Mouse (Mus musculus) limb, embryonic 10.5 days (tissue): ENCODE measurements around the gene Rad51b. TPM values are rescaled to one million over a fixed set of nuclear protein-coding genes. Genes with fewer than 3 reads are reported as not detected.

Experiments
- DNase-seq: peaks from one replicate; pipeline ENCODE4 v3.0.0-alpha.2; 2017; ENCODE audit warnings: low spot score
- H3K27ac ChIP-seq: fragments of 300-500 bp; sonication (generic); 2 replicates; pipeline ENCODE4 v1.5.1; 2016; ENCODE audit warnings: mild to moderate bottlenecking
- H3K27me3 ChIP-seq: fragments of 300-500 bp; sonication (generic); 2 replicates; pipeline ENCODE4 v1.6.1; 2016; ENCODE audit warnings: low read depth, mild to moderate bottlenecking; ENCODE audit not compliant: poor library complexity, severe bottlenecking
- H3K36me3 ChIP-seq: fragments of 300-500 bp; sonication (generic); 2 replicates; pipeline ENCODE4 v1.6.1; 2016; ENCODE audit warnings: mild to moderate bottlenecking, moderate library complexity
- H3K4me1 ChIP-seq: fragments of 300-500 bp; sonication (generic); 2 replicates; pipeline ENCODE4 v1.6.1; 2016
- H3K4me3 ChIP-seq: fragments of 300-500 bp; sonication (generic); 2 replicates; pipeline ENCODE4 v1.5.1; 2016; ENCODE audit warnings: mild to moderate bottlenecking, moderate library complexity
- H3K9me3 ChIP-seq: fragments of 300-500 bp; sonication (generic); replicated peaks from 2 replicates; pipeline ENCODE4 v1.6.1; 2016; ENCODE audit warnings: mild to moderate bottlenecking
- WGBS: fragments of 180-500 bp; shearing (Covaris S2); methylation state at CpG from one replicate; pipeline ENCODE4 v1.1.7; 2016; 5-methylcytosine and 5-hydroxymethylcytosine counted together
- polyA plus RNA-seq: library from polyadenylated mRNA; unstranded; fragments of >200 nt; fragmentation: Nextera tagmentation; extraction: Ambion mirVana; gene quantifications from 2 replicates; pipeline ENCODE4 v1.2.1, GENCODE M21; 2016

The Rad51b gene
- polyA plus RNA-seq, 1 experiment from 2014 or later, result 7.4 TPM

GRCm38 (mm10) chr12:79493481-79493880, 196.4 kb downstream of the Rad51b start:
- Histone ChIP-seq H3K36me3 (no peaks in the 10 kb centered on the region), H3K4me3 (no peak overlapping the region), H3K27me3 (no peaks in the 10 kb centered on the region), H3K9me3 (no peaks in the 10 kb centered on the region), H3K27ac (no peak overlapping the region), H3K4me1 (peaks cover 4% of the 10 kb centered on the region; the same call in 1 of the 2 replicates)
- WGBS, result 85% methylated on average over 2 of the region's 2 CpGs
- DNase-seq, result no peak

GRCm38 (mm10) chr12:79498326-79498725, 201.2 kb downstream of the Rad51b start:
- 89% methylated on average over 1 of the region's 1 CpGs for WGBS
- H3K27me3 ChIP-seq, result no peaks in the 10 kb centered on the region
- H3K36me3 ChIP-seq, result no peaks in the 10 kb centered on the region
- H3K4me1 ChIP-seq, result no peaks in the 10 kb centered on the region
- no peaks in the 10 kb centered on the region for H3K9me3 ChIP-seq
- DNase-seq, result no peak
- no peak overlapping the region for H3K27ac ChIP-seq
- H3K4me3 ChIP-seq, result no peak overlapping the region

GRCm38 (mm10) chr12:79499809-79500208, 202.7 kb downstream of the Rad51b start:
- H3K4me1 ChIP-seq, result peaks cover 10% of the 10 kb centered on the region
- 90% methylated on average over 5 of the region's 5 CpGs for WGBS
- H3K36me3 ChIP-seq, result no peaks in the 10 kb centered on the region
- H3K9me3 ChIP-seq, result no peaks in the 10 kb centered on the region
- DNase-seq, result no peak
- H3K27me3 ChIP-seq, result no peaks in the 10 kb centered on the region
- H3K27ac ChIP-seq, result no peak overlapping the region
- no peak overlapping the region for H3K4me3 ChIP-seq

- DNase-seq, result no peak
- H3K36me3 ChIP-seq, result no peaks in the 10 kb centered on the region
- H3K9me3 ChIP-seq, result no peaks in the 10 kb centered on the region
- no peak overlapping the region for H3K4me3 ChIP-seq
- WGBS, result 86% methylated on average over 3 of the region's 3 CpGs
- no peaks in the 10 kb centered on the region for H3K27me3 ChIP-seq
- H3K4me1 ChIP-seq, result peaks cover 27% of the 10 kb centered on the region
- H3K27ac ChIP-seq, result no peak overlapping the region
These were observed 204.8 kb downstream of the Rad51b start for GRCm38 (mm10) chr12:79501877-79502276.

- Histone ChIP-seq H3K36me3 (no peaks in the 10 kb centered on the region), H3K4me1 (peaks cover 38% of the 10 kb centered on the region), H3K4me3 (no peak overlapping the region), H3K27me3 (no peaks in the 10 kb centered on the region), H3K27ac (no peak overlapping the region), H3K9me3 (no peaks in the 10 kb centered on the region)
- no peak for DNase-seq
- WGBS, result 93% methylated on average over 11 of the region's 11 CpGs
These were observed 205.9 kb downstream of the Rad51b start for GRCm38 (mm10) chr12:79502862-79503581.

- WGBS, result 83% methylated on average over 3 of the region's 3 CpGs
- Histone ChIP-seq H3K4me1 (peaks cover 41% of the 10 kb centered on the region), H3K27ac (peak overlapping the region; percentile 64), H3K9me3 (no peaks in the 10 kb centered on the region), H3K4me3 (no peak overlapping the region), H3K36me3 (no peaks in the 10 kb centered on the region), H3K27me3 (no peaks in the 10 kb centered on the region)
- no peak for DNase-seq
These were observed 206.8 kb downstream of the Rad51b start for GRCm38 (mm10) chr12:79503582-79504515.

GRCm38 (mm10) chr12:79504641-79505040, 207.6 kb downstream of the Rad51b start:
- DNase-seq, result no peak
- peaks cover 41% of the 10 kb centered on the region for H3K4me1 ChIP-seq
- H3K4me3 ChIP-seq, result no peak overlapping the region
- H3K27ac ChIP-seq, result peak overlapping the region; percentile 64; the same call in 1 of the 2 replicates
- no peaks in the 10 kb centered on the region for H3K9me3 ChIP-seq
- WGBS, result 89% methylated on average over 1 of the region's 1 CpGs
- no peaks in the 10 kb centered on the region for H3K36me3 ChIP-seq
- no peaks in the 10 kb centered on the region for H3K27me3 ChIP-seq

- H3K9me3 ChIP-seq, result no peaks in the 10 kb centered on the region
- WGBS, result 68% methylated on average over 4 of the region's 4 CpGs
- no peak overlapping the region for H3K4me3 ChIP-seq
- no peaks in the 10 kb centered on the region for H3K27me3 ChIP-seq
- H3K4me1 ChIP-seq, result peaks cover 45% of the 10 kb centered on the region
- no peak for DNase-seq
- no peaks in the 10 kb centered on the region for H3K36me3 ChIP-seq
- peak overlapping the region; percentile 80 for H3K27ac ChIP-seq
These were observed 209.3 kb downstream of the Rad51b start for GRCm38 (mm10) chr12:79506421-79506820.

GRCm38 (mm10) chr12:79507141-79507681, 210.1 kb downstream of the Rad51b start:
- Histone ChIP-seq H3K4me1 (peaks cover 53% of the 10 kb centered on the region), H3K9me3 (no peaks in the 10 kb centered on the region), H3K4me3 (no peak overlapping the region), H3K36me3 (no peaks in the 10 kb centered on the region), H3K27me3 (no peaks in the 10 kb centered on the region), H3K27ac (peak overlapping the region; percentile 80)
- 17% methylated on average over 8 of the region's 8 CpGs for WGBS
- peak; percentile 53 for DNase-seq

- 56% methylated on average over 11 of the region's 11 CpGs for WGBS
- H3K9me3 ChIP-seq, result no peaks in the 10 kb centered on the region
- peak overlapping the region; percentile 72 for H3K27ac ChIP-seq
- H3K4me1 ChIP-seq, result peaks cover 34% of the 10 kb centered on the region
- DNase-seq, result no peak
- H3K4me3 ChIP-seq, result no peak overlapping the region
- H3K36me3 ChIP-seq, result no peaks in the 10 kb centered on the region
- H3K27me3 ChIP-seq, result no peaks in the 10 kb centered on the region
These were observed 214.5 kb downstream of the Rad51b start for GRCm38 (mm10) chr12:79511454-79512204.

- WGBS, result 77% methylated on average over 10 of the region's 10 CpGs
- peak overlapping the region; percentile 72; the same call in 1 of the 2 replicates for H3K27ac ChIP-seq
- no peaks in the 10 kb centered on the region for H3K9me3 ChIP-seq
These were observed 215.3 kb downstream of the Rad51b start for GRCm38 (mm10) chr12:79512205-79512886.

More at GRCm38 (mm10) chr12:79512205-79512886, 215.3 kb downstream of the Rad51b start:
- no peaks in the 10 kb centered on the region for H3K36me3 ChIP-seq
- H3K27me3 ChIP-seq, result no peaks in the 10 kb centered on the region
- no peak overlapping the region for H3K4me3 ChIP-seq
- H3K4me1 ChIP-seq, result peaks cover 27% of the 10 kb centered on the region
- DNase-seq, result no peak
